Mouse (Mus musculus): ENCODE results near the gene Trabd2b.

GRCm38 (mm10) chr4:114560638-114561216 lies 154.2 kb downstream of the Trabd2b start:
- no peak for TF ChIP-seq CTCF (IDR thresholded peaks at IDR 0.05; ENCODE audit: control insufficient read depth, insufficient read depth, insufficient replicate concordance, low read depth, low read length)
- no peak for TF ChIP-seq POLR2A (IDR thresholded peaks at IDR 0.05; ENCODE audit: control insufficient read depth, low read depth, low read length)

All from testis, adult 2 months (tissue).